Mouse (Mus musculus): ENCODE data around the gene Hmgcs1.
"Not testable (repeated sequence)": the region's sequence is repeated elsewhere in the genome, so short reads cannot be mapped to it uniquely, and the experiment has no call there.

Gene Hmgcs1

DNA sequence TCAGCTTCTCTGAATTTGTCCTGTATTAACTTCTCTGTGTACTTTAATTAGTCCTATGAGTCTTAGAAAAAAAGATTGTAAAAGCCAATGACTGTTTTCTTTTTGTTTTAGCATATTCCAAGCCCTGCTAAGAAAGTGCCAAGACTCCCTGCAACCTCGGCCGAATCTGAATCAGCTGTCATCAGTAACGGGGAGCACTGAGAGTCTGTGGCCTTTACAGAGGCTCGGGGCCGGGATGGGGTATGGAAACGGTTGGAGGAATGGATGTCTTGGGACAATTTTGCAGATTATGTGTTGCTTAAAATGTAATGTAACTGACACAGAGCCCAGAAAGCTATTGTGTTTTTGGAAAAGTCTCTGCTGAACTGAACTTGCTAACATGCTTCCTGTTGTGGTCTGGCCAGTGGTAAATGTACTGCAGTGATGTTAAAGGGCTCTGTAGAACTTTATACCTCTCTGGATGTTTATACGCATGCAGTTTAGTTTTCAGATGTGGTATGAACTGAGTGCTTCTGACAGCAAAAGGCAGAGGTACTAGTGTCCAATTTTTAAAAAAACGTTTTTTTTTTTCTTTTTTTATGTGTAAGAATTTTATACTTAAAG, 16.2 kb downstream of the Hmgcs1 start:
- not testable (repeated sequence) for DNase-seq (ENCODE audit: low spot score)

DNA sequence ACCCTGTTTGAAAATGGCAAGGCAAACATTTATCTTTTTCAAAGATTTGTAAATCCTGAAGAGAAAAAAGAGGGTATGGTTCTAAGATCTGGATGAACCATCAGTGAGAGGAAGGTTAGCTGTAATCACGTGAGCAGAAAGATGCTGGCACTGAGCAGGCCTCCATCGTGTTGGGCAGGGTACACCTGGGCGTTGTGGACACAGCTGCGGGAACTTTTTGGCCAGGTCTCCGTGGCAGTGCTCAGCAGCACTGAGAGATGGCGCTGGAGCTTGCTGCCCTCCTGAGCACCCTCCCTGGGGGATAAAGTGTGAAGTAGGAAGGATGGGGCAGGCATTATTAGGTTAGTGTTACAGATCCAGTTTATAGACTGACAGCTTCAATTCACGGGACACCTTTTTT, 16.8 kb downstream of the Hmgcs1 start:
- no peak for DNase-seq (ENCODE audit: low spot score)

DNA sequence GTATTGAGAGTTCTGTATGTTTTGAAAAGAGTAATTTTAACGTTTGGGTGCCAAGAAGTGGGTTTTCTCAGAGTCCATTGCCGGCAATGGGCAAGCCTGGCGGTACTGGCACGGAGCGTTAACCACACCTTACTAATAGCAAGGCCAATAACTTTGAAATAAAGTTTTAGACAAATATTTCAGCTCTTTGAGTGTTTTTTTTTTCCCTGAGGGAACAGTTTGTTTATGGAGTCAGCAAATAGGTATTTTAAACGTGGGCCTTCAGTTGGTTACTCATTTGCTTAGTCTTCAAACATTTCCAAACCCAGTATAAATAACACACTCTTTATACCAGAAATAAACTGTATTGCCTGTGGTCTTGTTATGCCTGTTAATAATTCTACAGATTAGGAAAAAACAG, 17.7 kb downstream of the Hmgcs1 start:
- no peak for DNase-seq (ENCODE audit: low spot score)

DNA sequence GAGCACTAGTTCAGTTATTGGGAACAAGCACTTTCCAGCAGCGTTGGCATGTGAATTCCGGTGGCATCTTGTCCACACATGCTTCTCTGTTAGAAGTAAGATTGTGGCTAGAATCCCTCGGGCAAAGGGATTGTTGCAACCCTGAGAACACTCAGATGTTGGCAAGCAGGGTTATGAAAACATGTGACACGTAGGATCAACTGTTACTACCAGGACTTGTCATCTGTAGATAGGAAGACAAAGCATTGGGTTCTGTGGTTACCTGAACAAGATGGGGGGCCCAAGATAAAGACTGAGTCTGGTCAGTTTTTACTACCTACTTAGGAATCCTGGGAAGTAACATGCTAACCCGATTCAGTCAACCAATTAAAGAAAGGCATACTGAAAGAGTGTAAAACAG, 18.8 kb downstream of the Hmgcs1 start:
- no peak for DNase-seq (ENCODE audit: low spot score)

DNA sequence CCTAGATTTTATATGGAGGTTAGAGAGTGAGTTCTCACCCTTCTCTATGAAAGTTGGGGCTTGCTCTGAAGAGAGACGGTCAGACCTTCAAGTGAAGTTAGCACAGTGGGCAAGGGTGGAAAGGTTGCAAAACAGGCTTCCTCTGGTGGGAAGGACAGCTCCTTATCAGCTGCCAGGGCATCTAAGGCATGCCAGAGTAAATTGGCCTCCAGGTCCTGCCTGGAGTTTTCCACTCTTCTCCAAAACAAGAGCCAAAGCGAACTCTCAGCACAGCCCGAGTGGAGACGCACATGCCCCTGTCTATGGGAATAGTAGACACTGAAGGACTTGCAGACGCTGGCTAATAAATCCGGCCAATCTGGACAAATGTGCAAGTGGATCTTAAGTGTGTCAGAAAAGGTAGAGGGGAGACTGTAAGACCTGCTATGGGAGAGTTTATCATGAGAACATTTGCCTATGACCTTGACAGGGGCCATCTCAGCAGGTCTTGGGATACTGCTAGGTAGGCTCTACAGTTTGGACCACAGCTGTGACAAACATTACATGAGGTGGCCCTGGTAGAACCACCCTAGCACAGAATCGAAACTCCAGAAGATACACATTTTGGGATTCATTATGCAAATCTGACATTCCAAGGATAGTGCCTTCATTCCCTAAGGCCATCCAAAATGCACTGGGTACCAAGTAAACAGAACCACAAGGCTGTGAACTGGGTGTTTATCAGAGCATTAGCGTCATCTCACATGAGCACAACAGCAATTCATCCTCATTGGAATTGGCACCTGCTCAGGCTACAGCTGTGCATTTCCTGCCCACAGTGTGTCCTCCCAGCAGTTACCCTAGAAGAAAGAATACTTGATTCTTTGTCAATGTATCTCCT, 19.4 kb downstream of the Hmgcs1 start:
- no peak for DNase-seq (ENCODE audit: low spot score)

DNA sequence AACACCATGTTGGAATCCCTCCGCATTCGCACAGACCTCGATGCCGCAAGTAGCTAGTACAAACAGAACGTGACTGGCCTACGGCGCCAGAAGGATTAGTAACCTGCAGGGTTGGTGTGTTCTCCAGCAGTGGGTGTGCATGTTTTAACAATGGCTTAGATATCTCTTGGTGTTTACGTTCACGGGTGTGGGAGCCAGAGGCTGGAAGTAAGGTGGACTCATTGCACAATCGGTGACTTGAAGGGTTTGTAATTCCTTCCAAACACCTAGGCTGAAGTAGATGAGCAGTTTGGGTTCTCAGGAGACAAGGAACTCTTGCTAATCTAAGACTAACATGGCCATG, 20.1 kb downstream of the Hmgcs1 start:
- no peak for DNase-seq (ENCODE audit: low spot score)

DNA sequence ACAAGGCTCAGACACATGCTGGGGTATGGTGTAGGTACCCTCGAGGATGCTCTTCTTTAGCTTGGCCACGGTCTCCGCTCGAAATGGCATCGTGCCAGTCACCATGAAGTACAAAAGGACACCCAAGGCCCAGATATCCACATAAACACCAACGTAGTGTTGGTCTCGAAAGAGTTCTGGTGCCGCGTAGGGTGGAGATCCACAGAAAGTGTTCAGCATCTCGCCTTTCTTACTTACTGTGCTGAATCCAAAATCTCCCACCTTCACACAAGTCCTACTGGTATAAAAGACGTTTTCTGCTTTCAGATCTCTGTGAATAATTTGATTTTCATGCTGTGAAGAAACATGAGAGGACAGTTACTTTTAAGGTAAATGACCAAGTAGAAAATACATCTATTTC, 22.3 kb downstream of the Hmgcs1 start:
- no peak for DNase-seq (ENCODE audit: low spot score)

DNA sequence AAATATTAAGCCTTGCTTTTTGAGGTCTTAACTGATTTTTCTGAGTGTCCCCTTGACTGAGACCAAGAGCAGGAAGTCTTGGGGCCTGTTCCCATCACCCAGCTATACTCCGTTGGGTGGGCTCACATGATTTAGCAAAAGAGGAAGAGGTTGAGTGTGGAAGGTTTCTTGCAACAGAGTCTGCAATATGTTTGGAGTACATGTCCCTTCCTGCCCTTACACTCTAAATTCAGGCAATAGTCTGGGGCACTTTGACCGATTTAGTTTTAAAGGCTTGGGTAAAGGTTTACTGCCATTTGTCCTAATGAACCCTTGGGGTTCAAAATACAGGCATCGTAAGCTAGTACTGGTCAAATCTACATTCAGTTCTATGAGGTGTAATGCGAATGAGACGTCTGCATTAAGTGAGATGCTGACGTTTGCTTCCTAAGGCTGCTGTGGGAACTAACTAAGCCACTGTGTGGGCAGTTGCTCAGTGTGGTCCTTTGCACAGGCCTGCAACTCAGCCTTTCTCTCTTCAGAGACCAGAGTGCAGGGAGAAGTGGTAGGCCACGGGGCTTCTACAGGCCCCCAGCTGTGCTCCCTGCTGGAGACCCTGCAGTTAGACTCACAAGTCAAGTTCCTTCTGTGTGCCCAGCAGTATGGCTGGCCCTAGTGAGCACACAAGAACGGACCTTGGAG, 23.1 kb downstream of the Hmgcs1 start:
- DNase-seq (ENCODE audit: low spot score), result no peak

DNA sequence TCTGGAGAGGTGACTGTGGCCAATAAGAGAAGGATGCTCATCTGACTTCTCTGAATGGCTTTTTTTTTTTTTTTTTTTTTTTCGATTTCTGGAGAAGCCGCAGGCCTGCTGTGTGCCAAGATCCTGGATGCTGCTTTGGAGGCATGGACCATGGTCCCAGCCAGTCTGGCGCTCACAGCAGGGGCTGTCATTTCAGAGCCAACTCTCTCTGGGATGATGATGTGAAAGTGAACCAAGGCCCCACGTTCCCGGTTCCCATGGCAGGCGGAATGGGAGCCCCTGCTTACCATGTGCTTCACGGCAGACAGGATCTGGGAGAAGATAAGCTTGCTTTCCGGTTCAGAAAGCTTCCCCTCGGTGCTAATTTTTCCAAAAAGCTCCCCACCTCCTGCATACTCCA, 23.6 kb downstream of the Hmgcs1 start:
- no peak for DNase-seq (ENCODE audit: low spot score)

DNA sequence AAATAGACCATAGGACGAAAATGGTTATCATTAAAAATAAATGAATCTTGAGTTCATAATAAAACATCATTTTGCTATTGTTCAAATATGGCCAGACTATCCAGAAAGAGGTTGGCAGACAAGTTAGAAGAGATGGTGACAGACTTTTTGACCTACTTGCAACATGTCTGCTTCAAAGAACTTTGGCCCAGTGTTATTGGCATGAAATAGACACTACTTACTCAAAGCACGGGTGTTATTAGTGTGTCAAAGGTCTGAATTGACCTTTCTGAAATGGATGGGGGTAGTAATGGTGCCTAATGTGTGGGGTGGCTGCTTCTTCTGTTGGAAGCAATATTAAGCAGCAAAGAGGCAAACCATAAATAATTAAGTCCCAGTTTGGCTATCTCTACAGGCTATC, 25.9 kb downstream of the Hmgcs1 start:
- DNase-seq (ENCODE audit: low spot score), result no peak

DNA sequence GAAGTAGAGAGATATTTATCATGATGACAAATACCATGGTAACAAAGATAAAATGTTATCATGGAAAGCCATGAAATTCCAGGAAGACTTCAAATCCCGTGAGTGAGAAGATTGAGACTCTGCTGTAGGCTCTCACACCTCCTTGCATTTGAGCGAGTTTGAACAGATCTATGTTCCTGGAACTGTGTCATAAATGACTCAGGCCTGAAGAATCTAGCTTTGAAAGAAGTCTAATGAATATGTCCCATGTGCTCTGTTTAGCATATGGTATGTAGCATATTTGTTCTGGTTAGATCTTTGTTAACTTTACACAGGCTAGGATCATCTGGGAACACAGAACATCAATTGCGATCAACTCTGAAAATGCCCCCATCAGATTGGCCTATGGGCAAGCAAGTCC, 32.3 kb downstream of the Hmgcs1 start:
- no peak for DNase-seq (ENCODE audit: low spot score)

DNA sequence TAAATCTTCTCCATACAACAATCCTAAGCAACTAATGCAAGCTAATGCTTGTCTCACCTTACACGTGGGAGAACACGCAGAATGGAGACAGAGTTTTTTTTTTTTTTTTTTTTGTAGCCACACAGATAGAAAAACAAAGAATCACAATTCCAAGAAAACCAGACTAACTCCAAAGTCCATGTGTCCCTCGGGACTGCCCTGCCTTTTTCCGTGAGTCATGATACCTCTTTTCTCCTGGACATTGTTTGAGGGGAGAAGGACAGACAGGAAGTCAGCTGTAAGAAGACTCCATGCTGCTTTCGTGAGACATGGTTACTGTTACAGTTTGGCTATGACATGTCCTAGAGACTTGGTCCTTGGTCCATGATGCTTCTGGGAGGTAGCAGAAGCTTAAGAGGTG, 33.2 kb downstream of the Hmgcs1 start:
- no peak for DNase-seq (ENCODE audit: low spot score)

DNA sequence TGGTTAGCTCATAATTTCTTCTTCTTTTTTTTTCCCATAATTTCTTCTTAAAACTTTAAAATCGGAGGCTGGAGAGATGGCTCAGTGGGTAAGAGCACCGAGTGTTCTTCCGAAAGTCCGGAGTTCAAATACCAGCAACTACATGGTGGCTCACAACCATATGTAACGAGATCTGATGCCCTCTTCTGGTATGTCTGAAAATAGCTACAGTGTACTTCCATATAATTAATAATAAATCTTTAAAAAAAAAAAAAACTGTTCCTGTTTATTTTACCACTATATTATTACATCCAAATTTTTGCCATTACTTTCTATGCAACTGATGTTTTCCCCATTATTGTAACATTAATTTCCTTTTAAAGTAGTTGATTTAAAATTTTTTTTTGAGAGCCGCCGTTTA, 34.4 kb downstream of the Hmgcs1 start:
- DNase-seq (ENCODE audit: low spot score), result no peak

DNA sequence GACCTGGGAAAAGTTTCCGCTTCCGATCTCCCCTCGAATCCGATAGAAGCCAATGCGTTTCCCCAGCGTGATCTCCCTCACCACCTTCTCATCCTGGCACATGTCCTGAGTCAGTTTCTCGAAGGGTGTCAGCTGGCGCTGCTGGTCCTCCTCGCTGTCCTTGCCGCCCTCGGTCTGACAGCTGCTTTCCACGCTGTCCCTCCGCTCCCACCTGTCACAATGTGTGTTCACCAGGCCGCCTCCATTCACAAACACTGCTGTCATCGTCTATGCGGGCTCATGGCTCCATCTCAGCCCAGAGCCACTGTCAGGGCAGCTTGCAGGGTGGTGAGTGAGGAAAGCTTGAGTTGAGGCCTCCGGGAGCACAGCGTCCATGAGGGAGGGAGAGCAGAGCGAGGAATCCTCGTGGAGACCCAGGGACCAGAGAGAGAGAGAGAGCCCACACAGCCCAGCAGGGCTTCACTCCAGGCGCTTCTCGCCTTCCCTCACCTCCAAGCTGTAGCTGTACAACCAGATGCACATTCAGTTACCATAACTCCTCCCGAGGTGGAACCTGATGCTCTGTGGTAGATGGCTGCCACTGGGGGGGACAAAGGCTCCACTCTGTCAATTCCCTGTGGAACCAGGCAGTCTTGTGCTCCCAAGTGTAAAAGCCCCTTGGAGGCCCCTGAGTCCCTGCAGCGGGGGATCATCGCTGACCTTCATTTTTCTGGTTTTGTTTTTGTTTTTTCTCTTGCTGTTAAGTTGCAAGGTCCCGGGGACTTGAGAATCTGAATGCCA, 37.6 kb downstream of the Hmgcs1 start:
- DNase-seq (ENCODE audit: low spot score), result no peak

DNA sequence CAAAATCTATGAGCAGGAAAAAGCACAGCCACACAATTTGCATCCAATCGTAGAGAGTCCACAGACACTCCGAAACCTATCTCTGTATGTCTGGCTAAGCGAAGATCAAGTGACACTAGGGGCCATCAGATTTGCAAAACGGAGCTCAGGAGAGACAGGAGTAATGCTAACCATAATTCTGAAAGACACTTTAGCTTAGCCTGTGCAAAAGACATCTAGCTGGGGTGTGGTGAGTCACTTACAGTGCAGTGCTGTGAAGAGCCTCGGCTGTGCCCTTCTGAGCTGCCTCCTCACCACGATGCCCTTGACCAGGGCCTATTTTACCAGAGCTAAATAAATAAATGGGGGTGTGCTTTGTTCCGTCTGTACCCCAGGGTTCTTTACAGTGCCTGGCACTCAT, 39.2 kb downstream of the Hmgcs1 start:
- no peak for DNase-seq (ENCODE audit: low spot score)

DNA sequence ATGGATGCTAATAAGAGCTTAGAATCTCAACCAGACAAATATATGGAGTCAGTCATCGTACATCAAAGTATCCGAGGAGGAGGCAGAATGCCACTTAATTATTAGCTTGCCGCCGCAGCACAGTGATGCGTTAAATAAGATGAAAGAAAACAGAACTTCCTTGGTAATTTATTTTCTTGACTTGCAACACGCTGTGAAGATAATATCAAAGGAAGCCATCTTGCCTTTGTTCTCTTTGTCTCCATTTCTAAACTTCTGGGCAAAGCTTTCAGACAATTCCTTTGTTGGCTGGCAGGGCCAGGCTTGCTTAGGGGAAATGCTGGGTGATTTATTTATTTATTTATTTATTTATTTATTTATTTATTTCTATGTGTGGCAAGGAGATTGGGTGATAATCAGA, 41.3 kb downstream of the Hmgcs1 start:
- DNase-seq (ENCODE audit: low spot score), result no peak

DNA sequence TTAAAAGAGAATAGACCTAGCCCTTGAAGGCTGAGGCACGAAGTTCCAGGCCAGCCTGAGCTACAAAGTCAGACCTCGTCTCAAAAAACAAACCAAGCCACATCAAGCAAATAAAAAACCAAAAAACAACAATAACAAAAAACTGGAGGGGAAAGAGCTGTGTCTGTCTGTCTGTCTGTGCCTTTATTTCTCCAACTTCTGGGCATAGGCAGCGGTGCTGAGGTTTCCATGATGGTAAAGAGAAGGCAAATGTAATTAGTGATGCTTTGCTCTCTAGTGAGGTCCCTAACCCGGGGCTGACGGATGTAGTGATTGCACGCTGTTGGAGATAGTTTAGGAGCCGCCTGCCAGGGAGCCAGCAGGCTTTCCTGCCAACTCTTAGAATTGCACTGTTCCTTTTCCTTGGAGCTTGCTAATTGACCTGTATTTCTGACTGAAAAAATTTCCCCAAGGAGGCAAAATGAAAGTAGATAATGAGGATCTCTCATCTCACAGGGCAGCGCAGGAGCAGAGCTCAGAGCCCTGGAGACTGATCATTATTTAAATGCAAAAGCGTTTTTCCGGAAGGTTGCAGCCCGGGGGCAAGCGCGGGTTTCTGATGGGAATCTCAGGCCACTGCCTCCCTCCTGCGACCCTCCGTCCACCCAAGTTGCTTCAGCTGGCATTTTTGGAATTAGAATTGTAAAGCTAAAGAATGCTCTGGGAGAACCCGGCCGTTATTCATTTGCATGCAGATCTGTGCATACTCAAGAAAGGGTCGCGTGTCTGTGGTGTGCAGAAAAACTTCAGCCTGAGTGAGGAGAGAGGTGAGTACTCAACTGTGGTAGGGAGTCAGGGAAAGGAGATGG, 51.4 kb downstream of the Hmgcs1 start:
- no peak for DNase-seq (ENCODE audit: low spot score)

DNA sequence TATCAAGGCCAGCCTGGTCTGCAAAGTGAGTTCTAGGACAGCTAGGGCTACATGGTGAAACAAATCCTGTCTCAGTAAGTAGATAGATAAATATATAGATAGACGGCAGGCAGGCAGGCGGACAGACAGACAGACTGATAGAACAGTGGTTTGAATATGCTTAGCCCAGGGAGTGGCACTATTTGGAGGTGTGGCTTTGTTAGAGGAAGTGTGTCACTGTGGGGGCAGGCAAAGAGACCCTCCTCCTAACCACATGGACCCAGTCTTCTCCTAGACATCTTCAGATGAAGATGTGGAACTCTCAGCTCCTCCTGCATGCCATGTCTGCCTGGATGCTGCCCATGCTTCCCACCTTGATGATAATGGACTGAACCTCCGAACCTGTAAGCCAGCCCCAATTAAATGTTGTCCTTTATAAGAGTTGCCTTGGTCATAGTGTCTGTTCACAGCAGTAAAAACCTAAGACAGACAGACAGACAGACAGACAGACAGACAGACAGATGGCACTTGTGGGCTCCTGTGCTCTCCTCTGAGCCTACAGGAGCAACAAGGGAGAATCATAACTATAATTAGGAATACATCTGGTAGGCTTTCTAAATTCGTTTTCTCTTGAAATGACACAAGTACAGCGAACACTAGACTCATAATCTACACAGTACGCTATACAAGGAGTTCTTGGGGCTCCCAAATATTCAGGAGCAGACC, 52.7 kb downstream of the Hmgcs1 start:
- no peak for DNase-seq (ENCODE audit: low spot score)

DNA sequence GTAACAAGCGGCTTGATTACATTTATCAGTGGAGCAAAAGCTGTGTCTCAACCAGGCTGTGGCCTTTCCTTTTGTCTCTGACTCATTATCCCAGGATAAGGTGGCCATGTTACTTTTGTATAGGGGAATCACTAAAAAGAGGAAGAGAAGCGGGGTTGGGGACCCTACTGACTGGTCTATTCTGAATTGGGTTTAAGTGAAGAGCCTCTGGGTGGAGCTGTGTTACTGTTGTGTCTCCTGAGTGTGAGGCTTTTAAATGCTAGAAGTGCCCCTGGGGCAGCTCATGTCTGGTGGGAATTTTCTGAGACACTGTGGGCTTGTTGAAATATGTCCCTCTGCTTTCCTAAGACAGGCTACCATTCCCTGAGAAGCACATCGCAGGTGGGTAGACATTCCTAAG, 53.3 kb downstream of the Hmgcs1 start:
- no peak for DNase-seq (ENCODE audit: low spot score)

DNA sequence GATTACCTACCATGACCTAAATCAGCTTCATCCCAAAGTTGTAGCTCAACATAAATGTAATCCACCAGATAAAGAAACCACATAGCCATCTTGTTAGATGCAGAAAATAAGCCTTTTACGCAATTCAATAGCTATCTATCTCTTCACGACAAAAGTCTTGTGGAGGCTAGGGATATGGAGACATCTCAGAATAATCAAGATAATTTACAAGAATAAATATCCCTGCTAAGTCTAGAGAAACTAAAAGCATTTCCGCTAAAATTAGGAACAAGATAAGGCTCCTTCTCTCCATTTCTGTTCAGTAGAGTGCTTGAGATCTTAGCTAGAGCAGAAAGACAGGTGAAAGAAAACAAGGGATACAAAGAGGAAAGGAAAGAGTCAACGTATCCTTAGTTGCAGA, 56.8 kb downstream of the Hmgcs1 start:
- DNase-seq (ENCODE audit: low spot score), result no peak
